Mouse (Mus musculus): ENCODE data around the gene 3110001I22Rik.

The 3110001I22Rik gene

GRCm38 (mm10) chr16:13722937-13723336, 51.2 kb downstream of the 3110001I22Rik start:
- no peak for DNase-seq

- no peak for DNase-seq
Observed at GRCm38 (mm10) chr16:13727811-13728335, 56.1 kb downstream of the 3110001I22Rik start.
